Mouse (Mus musculus) stomach, postnatal 0 days (tissue): ENCODE measurements around the gene Mark1. TPM values are rescaled to one million over a fixed set of nuclear protein-coding genes. Genes with fewer than 3 reads are reported as not detected.

Source experiments
- ATAC-seq: fragments of 200-750 bp; cut with Nextera tagmentation; 2 replicates; pipeline ENCODE4 v1.8.0; 2017; ENCODE audit not compliant: low FRiP score, low TSS enrichment
- DNase-seq: peaks from one replicate; pipeline ENCODE4 v3.0.0-alpha.2; 2016; ENCODE audit warnings: low spot score
- H3K27ac ChIP-seq: fragments of 300-500 bp; sonication (generic); replicated peaks from 2 replicates; pipeline ENCODE4 v1.5.1; 2014; ENCODE audit warnings: mild to moderate bottlenecking, control low read depth
- H3K27me3 ChIP-seq: fragments of 300-500 bp; sonication (generic); 2 replicates; pipeline ENCODE4 v1.6.1; 2014; ENCODE audit warnings: low read length; ENCODE audit not compliant: control insufficient read depth, insufficient read depth
- H3K36me3 ChIP-seq: fragments of 300-500 bp; sonication (generic); 2 replicates; pipeline ENCODE4 v1.6.1; 2014; ENCODE audit warnings: low read length, mixed read lengths; ENCODE audit not compliant: control insufficient read depth, insufficient read depth
- H3K4me1 ChIP-seq: fragments of 300-500 bp; sonication (generic); replicated peaks from 2 replicates; pipeline ENCODE4 v1.6.1; 2014; ENCODE audit warnings: antibody characterized with exemption; ENCODE audit not compliant: control insufficient read depth, insufficient read depth
- H3K4me2 ChIP-seq: fragments of 300-500 bp; sonication (generic); replicated peaks from 2 replicates; pipeline ENCODE4 v1.6.1; 2014; ENCODE audit warnings: low read depth, mild to moderate bottlenecking, control low read depth, moderate library complexity
- H3K4me3 ChIP-seq: fragments of 300-500 bp; sonication (generic); 2 replicates; pipeline ENCODE4 v1.5.1; 2014; ENCODE audit warnings: low read depth, low read length, control low read depth
- H3K9ac ChIP-seq: fragments of 300-500 bp; sonication (generic); 2 replicates; pipeline ENCODE4 v1.6.1; 2014; ENCODE audit warnings: mild to moderate bottlenecking, low read length, control low read depth, mixed read lengths
- H3K9me3 ChIP-seq: fragments of 300-500 bp; sonication (generic); 2 replicates; pipeline ENCODE4 v1.6.1; 2016; ENCODE audit warnings: low read length; ENCODE audit not compliant: control insufficient read depth
- CTCF ChIP-seq: IDR thresholded peaks from 2 replicates; pipeline ENCODE4 v1.5.1; 2016; ENCODE audit warnings: antibody characterized with exemption, low read depth, mild to moderate bottlenecking, moderate library complexity
- EP300 ChIP-seq: optimal IDR thresholded peaks from 2 replicates; pipeline ENCODE3; 2016; ENCODE audit warnings: antibody characterized with exemption
- WGBS: fragments of 180-500 bp; shearing (Covaris S2); extraction: QIAGEN DNeasy Blood & Tissue Kit; methylation state at CpG from one replicate; pipeline ENCODE4 v1.1.7; 2014; 5-methylcytosine and 5-hydroxymethylcytosine counted together
- polyA plus RNA-seq: library from polyadenylated mRNA; unstranded; fragments of >200 nt; fragmentation: Nextera tagmentation; extraction: Ambion mirVana; gene quantifications from 2 replicates; pipeline ENCODE4 v1.2.1, GENCODE M21; 2015

Mark1 gene
- polyA plus RNA-seq, 1 experiment from 2014 or later = 1.0 TPM

- H3K9ac ChIP-seq = no peak overlapping the region
- H3K9me3 ChIP-seq = no peaks in the 10 kb centered on the region
- no peaks in the 10 kb centered on the region for H3K36me3 ChIP-seq
- ATAC-seq (peak; percentile 35; the same call in 1 of the 2 replicates), DNase-seq (no peak)
- no peak overlapping the region for H3K4me2 ChIP-seq
- no peak overlapping the region for H3K4me3 ChIP-seq
- TF ChIP-seq CTCF (no peak), EP300 (no peak)
- peak overlapping the region; percentile 61; the same call in 1 of the 2 replicates for H3K27ac ChIP-seq
- 74% methylated on average over 1 of the region's 1 CpGs for WGBS
- no peaks in the 10 kb centered on the region for H3K27me3 ChIP-seq
- peaks cover 7% of the 10 kb centered on the region for H3K4me1 ChIP-seq
These were observed 127.9 kb downstream of the Mark1 start for GRCm38 (mm10) chr1:184871506-184871905.

DNA sequence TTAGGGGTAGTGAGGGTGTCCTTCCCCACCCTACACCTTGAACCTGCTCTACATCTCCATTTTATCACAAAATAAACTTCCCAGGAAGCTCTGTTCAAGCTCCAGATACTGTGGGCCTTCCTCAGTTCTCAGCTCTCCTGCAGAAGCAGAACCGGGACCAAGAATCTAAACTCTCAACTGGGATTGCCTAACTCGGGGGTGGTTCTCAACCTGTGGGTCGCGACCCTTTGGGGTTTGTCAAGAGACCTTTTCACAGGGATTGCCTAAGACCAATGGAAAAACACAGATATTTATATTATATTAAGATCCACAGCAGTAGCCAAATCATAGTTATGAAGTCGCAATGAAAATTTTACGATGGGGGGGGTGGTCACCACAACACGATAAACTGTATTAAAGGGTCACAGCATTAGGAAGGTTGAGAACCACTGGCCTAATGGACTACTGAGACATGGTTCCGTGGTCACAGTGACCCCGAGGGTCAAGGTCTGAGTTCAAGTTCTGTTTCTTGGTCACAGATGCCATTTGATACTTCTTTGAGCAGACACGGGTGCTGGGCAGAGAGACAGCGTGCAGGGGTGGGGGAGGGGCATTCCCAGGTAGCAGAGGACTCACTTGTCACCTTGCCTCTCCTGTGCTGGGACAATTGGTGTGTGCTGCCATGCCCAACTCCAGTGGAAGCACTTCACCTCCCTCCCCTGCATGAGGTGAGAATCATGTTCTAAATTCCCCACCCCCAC, 128.6 kb downstream of the Mark1 start:
- Histone ChIP-seq H3K4me1 (peaks cover 7% of the 10 kb centered on the region), H3K9ac (no peak overlapping the region), H3K4me3 (no peak overlapping the region), H3K4me2 (no peak overlapping the region), H3K9me3 (no peaks in the 10 kb centered on the region), H3K27me3 (no peaks in the 10 kb centered on the region), H3K27ac (no peak overlapping the region), H3K36me3 (no peaks in the 10 kb centered on the region)
- ATAC-seq (no peak), DNase-seq (no peak)
- TF ChIP-seq EP300 = no peak
- TF ChIP-seq CTCF = no peak
- 76% methylated on average over 11 of the region's 11 CpGs for WGBS

DNA sequence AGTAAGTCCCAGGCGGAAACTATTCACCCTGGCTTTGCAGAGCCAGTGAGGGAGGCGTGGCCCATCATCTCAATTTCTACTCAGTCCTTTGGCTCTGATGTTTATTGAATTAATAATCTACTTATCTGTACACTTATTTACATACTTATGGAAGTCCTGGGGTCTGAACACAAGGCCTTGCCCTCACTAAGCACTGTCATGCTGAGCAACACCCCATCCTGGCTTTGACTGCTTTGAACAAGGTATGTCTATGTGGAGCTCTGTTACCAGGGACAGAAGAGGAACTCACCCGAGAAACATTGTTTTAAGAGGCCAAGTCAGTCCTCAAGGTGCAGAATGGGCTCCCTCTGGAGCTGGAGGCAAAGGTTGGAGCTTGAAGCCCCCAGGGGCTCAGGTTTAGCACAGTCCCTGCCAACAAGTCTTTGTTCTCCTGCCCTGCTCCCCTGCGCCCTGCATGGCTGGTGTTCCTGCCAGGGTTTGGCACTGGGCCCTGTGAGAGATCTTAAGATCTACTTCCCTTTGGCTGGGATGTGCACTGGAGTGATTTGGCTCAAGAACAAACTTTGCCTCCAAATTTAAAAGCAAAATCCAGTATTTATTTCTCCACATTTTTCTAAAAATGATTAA, 129.3 kb downstream of the Mark1 start:
- H3K36me3 ChIP-seq = no peaks in the 10 kb centered on the region
- H3K27ac ChIP-seq = peak overlapping the region; percentile 53; the same call in 1 of the 2 replicates
- no peaks in the 10 kb centered on the region for H3K27me3 ChIP-seq

GRCm38 (mm10) chr1:184867640-184868120, 131.7 kb downstream of the Mark1 start:
- Histone ChIP-seq H3K36me3 (no peaks in the 10 kb centered on the region), H3K9ac (no peak overlapping the region), H3K4me1 (peaks cover 7% of the 10 kb centered on the region), H3K27me3 (no peaks in the 10 kb centered on the region), H3K9me3 (no peaks in the 10 kb centered on the region), H3K4me3 (no peak overlapping the region), H3K4me2 (no peak overlapping the region), H3K27ac (no peak overlapping the region)
- DNase-seq (no peak), ATAC-seq (no peak)
- WGBS = 68% methylated on average over 3 of the region's 3 CpGs
- TF ChIP-seq CTCF (0 out of 2 replicates have a peak, but pooled peaks have one; percentile 13), EP300 (no peak)

More for the DNA sequence above, 129.3 kb downstream of the Mark1 start:
- ATAC-seq (no peak), DNase-seq (no peak)
- Histone ChIP-seq H3K9ac (no peak overlapping the region), H3K4me3 (no peak overlapping the region), H3K4me1 (peaks cover 7% of the 10 kb centered on the region), H3K4me2 (no peak overlapping the region), H3K9me3 (no peaks in the 10 kb centered on the region)
- WGBS = 48% methylated on average over 4 of the region's 4 CpGs
- no peak for TF ChIP-seq CTCF

- Histone ChIP-seq H3K27me3 (no peaks in the 10 kb centered on the region), H3K36me3 (no peaks in the 10 kb centered on the region), H3K9me3 (no peaks in the 10 kb centered on the region), H3K27ac (0 out of 2 replicates have a peak overlapping the region, but pooled peaks have one; percentile 45), H3K4me3 (no peak overlapping the region), H3K9ac (no peak overlapping the region), H3K4me1 (peaks cover 5% of the 10 kb centered on the region; the same call in 1 of the 2 replicates), H3K4me2 (no peak overlapping the region)
- ATAC-seq (no peak), DNase-seq (no peak)
- WGBS = 43% methylated on average over 7 of the region's 7 CpGs
- TF ChIP-seq CTCF (no peak), EP300 (no peak)
These were observed 135.0 kb downstream of the Mark1 start for GRCm38 (mm10) chr1:184864381-184864801.

DNA sequence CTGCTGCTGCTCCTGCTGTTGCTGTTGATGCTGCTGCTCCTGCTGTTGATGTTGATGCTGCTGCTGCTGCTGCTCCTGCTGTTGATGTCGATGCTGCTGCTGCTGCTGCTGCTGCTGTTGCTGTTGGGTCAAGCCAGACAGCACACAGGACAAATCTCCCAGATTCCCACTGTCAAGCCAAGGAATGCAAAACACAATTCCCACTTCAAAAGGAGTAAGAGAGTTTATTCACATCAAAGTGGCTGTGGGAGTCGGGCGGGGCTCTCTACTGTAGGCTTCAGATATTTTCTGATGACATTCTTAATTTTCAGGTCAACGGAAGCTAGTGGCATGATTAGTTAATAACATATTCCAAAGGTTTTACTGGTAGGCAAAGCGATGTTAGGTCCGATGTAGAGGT, 136.7 kb downstream of the Mark1 start:
- H3K27ac ChIP-seq = no peak overlapping the region
- WGBS = 76% methylated on average over 6 of the region's 6 CpGs
- TF ChIP-seq EP300 (no peak), CTCF (no peak)
- H3K36me3 ChIP-seq = no peaks in the 10 kb centered on the region
- no peak overlapping the region for H3K9ac ChIP-seq
- no peak overlapping the region for H3K4me3 ChIP-seq
- H3K27me3 ChIP-seq = no peaks in the 10 kb centered on the region
- H3K4me1 ChIP-seq = peaks cover 5% of the 10 kb centered on the region; the same call in 1 of the 2 replicates
- DNase-seq (no peak), ATAC-seq (no peak)
- H3K9me3 ChIP-seq = no peaks in the 10 kb centered on the region
- H3K4me2 ChIP-seq = no peak overlapping the region
